Mouse (Mus musculus) mouse embryonic stem cell (cell line): ENCODE results near the gene Zranb1.

Experiments used
- in situ Hi-C, 2 experiments: fragments of 300-500 bp; cut with MboI; formaldehyde crosslinking; loops; 1 replicate in 1 of 2; 3 replicates in 1 of 2; pipeline ENCODE4 v1.14.3; 2019 to 2020; ENCODE audit warnings: low sequenced_read_pairs in 2 of 2, low pct_unique_long_range_greater_than_20kb in 1 of 2, mixed read lengths in 1 of 2; ENCODE audit not compliant: unreplicated experiment in 1 of 2

Zranb1 gene

DNA sequence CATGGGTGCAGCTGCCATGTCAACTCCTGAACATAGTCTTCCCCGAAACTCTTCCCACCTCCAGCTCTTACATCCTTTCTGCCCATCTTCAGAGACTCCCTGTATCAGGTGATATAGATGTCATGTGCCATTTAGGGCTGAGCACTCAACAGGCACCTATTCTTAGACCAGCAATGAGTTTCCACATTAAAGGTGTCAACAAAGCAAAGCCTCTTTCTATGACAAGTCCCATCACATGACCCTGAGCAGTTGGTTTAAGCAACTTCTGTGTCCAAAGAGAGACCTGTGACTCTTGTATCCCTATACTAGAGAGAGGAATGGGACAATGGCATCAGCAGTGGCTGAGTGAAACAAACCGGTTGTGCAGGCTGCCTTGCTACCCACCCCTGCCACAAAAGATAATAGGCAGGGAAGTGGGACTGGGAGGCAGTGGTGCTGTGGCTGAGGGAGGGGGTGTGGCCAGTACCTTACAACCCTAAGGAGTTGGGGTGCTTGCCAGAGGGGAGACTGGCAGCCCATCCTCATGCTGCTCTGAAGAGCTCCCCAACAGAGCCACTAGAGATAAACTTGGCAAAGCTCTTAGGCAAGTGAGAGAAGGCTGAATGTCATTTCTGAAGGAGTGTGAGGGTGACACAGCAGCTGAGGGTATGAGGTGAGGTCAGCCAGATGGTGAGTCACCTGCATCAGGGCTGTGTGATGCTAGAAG, 30.0 kb upstream of the Zranb1 start:
- in situ Hi-C loops = no loop called here

DNA sequence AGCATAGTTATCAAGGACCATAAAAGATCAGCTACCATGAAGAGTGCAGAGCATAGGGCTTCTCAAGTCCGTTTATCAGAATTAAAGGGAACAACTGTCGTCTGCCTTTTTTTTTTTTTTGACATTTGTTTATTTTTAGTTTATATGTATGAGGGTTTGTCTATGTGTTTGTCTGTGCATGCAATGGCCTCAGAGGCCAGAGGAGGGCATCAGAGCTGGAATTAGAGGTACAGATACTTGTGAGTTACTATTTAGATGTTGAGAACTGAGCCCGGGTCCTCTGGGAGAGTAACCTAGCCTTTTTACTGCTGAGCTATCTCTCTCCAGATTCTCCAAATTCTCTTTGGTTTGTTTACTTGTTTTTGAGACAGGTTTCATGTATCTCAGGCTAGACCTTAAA, 27.1 kb upstream of the Zranb1 start:
- in situ Hi-C loops = no loop called here

DNA sequence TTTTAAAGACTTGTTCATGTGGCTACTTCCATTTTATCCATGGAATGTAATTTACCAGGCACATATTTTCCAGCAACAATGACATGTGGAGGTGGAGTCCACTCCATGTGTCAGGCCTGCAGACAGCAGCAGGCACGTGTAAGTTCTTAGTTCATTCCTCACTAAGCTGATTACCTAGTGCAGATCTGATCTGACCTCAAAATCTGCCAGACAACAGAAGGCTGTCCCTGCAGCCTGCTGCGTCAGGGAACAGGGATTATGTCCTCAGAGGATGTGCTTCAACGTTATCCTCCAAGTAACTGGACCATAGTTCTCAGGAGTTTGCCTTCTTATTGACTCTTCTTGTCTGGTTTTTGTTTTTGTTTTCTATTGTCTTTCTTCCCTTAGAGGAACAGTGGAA, 9.0 kb upstream of the Zranb1 start:
- in situ Hi-C loops = no loop called here

DNA sequence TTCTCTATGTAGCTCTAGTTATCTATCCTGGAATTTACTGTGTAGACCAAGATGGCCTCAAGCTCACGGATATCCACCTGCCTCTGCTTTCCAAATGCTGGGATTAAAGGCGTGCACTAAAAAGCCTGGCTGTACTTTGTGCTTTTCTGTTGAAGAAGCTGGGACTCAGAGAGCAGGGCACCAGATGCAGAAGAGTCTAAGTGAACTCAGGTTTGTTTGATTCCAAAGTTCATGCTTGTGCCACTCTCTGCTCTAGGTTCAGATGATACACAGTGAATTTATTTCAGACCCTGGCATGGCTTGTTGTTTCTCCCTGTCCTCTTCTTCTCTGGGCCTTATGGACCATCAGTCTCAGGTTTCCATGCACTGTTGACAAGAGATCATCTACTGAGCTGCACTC, 5.7 kb upstream of the Zranb1 start:
- in situ Hi-C loops = no loop called here

DNA sequence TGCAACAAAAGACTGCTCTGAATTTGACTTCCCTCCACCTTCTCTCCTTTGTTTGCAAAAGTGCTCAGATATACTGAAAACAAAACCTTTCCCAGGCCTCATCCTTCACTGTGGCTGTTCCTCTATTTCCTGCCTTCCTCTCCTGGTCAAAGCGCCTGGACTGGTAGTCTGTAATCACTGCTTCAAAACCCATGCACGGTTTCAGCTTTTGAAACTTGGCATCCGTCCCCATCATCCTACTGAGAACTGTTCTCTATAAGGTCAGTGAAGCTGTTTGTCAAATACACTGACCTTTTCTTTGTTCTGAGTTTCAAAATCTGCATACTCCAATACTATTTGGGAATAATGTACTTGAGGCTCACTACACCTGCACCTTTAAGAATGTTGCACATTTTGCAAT, 3.7 kb upstream of the Zranb1 start:
- in situ Hi-C loops = no loop called here

DNA sequence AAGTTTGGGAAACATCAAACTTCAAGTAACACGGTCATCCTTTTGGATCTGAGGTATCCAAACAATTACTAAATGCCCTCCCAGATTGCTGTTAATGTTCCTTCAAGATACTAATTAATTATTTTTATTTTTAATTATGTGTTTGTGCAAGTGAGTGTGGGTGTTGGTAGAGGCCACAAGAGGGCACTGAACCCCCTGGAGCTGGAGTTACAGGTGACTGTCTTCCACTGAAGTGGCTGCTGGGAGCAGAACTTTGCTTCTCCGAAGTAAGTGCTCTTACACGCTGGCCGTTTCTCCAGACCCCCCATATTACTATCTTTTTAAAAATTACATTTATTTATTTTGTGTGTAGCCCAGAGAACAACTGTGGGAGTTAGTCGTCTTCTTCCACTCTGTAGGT, 887 bp upstream of the Zranb1 start:
- in situ Hi-C loops = no loop called here

DNA sequence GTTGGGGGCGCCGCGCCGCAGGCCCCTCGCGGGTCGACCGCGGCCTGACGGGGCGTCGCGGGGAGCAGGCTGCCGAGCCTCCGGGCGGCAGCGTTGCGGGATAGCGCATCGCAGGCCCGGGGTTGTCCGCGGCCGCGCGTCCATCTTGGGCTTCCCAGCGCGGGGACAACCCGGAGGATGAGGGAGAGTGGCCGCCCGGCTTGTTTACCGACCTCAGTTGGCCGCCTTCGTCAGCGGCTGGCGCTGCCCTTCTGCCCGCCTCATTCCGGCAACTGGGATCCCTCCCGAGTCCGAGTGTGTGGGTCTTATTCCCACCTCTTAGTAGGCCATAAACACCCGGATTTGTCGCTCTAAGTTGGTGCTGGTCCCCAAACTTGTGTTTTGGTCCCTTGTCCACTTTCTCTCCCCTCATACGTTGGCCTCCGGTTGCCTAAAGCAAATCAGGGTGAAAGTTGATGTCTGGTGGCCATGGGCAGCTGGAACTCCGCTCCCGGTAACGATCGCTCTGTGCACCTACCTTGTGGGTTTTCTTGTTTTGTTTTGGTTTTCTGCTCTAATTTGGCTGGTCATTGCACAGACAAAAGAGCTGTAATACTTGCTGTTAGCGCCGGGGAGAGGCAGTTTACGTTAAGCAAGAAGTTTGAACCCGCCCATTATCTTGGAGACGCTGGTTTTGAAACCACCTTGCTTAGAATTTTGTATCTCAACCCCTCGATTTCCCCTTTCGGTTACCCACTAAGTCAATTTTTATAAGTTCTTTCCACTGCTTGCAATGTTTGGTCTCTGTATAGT, 814 bp downstream of the Zranb1 start:
- in situ Hi-C loops = no loop called here

DNA sequence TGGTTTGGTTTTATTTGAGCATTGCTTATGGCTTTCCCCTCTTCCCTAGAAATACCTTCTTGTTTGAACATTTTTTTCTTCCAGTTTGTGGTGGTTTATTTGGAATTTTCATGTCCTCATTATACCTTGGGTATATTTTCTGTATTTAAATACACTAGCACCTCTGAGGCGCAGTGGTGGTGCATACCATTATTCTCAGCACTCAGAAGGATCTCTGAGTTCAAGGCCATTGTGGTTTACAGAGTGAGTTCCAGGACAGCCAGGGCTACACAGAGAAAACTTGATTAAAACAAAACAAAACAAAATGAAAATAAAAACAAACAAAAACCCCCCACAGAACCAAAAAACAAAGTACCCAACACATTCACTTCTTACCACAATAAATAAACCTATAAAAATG, 2.4 kb downstream of the Zranb1 start:
- in situ Hi-C loops = no loop called here

DNA sequence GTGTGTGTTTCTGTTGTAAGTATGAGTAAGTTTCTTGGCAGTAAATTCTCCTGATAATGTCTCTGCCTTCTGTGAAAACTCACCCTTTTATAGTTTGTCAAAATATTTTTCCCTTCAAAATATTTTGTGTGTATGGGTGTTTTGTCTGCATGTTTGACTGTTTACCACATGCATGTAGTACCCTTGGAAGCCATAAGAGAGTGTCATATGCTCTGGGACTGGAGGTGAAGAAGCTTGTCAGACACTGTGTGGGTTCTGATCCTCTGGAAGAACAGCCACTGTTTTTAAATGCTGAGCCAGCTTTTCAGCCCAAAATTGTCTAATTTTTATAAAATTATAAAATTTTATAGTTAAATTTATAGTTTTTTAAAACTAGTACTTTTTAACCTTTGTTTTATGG, 3.8 kb downstream of the Zranb1 start:
- in situ Hi-C loops = no loop called here

DNA sequence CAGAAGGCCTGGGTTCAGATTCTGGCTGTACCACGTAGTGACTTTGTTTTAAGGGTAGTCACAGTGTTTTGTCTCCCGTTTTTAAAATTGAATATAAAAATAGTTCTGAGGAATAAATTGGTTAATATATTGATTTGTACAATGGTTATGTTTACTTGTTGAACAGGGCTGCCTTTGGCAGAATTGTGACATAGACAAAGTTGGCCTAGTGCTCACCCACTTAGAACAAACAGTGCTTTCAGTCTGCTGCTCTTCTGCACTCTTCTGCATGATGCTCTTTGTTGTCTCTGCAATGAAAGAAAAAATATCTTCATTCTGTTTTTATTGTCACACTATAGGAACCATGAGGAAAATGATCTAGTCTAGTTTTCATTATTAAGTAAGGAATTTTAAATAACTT, 8.2 kb downstream of the Zranb1 start:
- in situ Hi-C loops = no loop called here

DNA sequence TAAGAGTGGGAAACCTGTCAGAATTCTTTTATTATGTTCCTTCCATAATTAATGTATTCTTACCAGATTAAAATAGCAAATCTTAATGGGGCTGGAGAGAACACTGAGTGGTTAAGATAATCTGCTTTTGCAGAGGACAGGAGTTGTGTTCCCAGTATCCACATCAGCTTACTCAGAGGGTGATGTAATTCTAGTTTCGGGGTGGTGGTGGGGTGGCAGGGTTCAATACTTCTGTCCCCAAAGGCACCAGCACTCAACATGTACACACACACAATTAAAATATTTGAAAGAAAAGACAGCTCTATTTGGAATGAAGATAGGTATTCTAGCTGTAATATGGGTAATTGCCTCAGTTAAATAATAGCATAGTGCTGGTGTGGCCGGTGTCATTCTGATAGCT, 9.6 kb downstream of the Zranb1 start:
- in situ Hi-C loops = no loop called here

DNA sequence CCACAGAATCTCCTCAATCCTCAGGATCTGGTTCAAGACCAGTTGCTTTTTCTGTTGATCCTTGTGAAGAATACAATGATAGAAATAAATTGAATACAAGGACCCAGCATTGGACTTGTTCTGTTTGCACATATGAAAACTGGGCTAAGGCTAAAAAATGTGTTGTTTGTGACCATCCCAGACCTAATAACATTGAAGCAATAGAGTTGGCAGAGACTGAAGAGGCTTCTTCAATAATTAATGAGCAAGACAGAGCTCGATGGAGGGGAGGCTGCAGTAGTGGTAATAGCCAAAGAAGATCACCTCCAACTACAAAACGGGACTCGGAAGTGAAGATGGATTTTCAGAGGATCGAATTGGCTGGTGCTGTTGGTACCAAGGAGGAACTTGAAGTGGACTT, 19.0 kb downstream of the Zranb1 start:
- in situ Hi-C loops = no loop called here

DNA sequence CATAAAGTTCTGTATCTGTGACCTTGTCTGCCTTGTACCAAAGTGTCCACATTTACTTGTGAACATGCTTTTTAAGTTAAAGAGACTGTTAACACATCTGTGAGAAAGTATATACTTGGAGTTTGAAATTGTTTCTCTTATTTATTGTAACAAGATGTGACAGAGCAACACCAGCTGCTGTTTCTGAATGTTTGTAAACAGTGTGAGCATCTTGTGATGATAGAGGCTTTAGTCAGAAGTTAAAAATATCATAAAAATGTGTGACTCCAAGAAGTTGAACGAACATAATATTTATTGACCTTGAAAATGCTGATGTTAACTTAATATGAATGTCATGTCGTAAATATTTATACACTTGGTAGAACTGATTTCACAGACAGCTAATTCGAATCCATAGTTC, 19.7 kb downstream of the Zranb1 start:
- in situ Hi-C loops = no loop called here

DNA sequence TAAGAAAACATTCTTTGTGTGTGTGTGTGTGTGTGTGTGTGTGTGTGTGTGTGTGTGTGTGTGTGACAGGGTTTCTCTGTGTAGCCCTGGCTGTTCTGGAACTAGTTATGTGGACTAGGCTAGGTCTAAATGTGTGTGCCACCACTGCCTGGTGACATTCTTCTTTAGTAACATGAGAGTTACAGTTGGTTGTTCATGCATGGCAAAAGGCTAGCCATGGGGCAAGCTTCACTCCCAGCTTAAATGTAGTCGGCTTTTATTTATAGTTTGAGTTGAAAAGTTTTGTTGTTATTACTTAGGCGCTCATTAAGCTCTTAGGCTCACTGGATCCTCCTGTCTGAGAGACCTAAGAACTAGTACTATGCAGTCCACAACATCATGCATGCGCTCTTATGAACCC, 33.5 kb downstream of the Zranb1 start:
- in situ Hi-C loops = no loop called here

DNA sequence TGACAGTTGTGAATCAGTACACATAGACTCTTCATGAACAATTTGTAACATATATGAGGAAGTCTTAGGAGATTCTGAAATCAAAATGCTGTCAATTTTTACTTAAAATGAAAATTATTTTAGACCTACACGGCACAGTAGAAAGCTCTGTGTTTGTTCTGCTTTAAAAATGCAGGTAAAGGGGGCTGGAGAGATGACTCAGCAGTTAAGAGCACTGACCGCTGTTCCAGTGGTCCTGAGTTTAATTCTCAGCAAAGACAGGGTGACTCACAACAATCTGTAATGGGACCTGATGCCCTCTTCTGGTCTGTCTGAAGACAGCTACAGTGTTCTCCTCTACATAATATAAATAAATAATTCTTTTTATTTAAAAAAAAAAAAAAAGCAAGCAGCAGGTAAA, 34.8 kb downstream of the Zranb1 start:
- in situ Hi-C loops = no loop called here

DNA sequence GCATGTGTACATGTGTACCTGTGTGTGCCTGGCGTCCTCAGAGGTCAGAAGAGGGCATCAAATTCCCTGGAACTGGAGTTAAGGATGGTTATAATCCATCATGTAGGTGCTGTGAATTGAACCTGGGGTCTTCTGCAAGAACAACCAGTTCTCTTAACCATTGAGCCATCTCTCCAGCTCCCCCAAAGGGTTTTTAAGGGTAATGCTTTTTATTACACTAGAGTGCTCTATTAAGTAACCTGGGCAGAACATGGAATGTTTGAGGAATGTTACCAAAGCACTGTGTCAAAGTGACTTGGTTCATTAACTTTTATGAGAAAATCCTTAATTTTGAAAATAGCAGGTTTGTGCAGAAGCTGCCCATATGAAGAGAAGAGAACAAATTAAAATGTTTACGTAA, 41.1 kb downstream of the Zranb1 start:
- in situ Hi-C loops = no loop called here

DNA sequence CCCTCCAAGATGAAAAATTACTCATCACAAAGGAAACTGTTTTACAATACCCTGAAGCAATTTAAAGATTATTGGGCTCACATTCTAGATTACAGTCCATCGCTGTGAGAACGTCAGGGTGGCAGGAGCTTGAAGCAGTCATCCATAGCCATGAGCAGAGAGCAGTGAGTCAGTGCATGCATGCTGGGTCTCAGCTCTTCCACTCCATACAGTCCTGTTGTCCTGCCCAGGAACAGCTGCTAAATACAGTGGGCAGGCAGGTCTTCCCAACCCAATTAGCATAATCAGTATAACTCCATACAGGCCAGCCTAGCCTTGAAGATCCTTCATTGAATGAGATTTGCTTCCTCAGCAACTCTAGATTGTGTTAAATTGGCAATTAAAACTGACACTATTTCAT, 45.1 kb downstream of the Zranb1 start:
- in situ Hi-C loops = no loop called here

DNA sequence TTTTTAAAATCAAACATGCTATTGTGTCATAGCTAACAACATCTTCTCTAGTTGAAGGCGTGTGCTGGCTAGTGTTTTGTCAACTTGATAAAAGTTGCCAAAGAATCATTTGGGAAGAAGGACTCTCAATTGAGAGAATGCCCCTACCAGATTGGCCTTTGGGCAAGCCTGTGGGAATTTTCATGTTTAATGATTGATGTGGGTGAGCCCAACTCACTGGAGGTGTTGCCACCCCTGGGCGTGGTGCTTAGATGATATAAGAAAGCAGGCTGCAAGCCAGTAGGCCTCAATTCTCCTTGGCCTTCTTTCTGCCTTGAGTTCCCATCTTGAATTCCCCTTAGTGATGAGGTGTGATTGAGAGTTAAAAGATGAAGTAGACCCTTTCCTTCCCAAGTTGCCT, 47.0 kb downstream of the Zranb1 start:
- in situ Hi-C loops = no loop called here

DNA sequence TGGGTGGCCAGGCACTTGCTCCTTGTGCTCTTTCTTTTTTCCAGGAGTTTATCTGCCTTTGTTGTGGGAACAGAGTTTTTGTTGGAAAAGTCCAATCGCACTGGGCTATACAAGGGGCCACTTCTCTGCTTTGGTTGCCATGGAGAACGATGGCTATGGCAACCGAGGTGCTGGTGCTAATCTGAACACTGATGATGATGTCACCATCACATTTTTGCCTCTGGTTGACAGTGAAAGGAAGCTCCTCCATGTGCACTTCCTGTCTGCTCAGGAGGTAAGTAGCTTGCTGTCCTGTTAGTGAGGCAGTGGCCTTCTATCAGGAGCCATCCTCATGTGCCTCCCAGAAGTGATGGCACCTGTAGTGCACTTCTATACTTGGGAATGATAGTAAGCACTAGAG, 51.7 kb downstream of the Zranb1 start:
- in situ Hi-C loops = no loop called here

DNA sequence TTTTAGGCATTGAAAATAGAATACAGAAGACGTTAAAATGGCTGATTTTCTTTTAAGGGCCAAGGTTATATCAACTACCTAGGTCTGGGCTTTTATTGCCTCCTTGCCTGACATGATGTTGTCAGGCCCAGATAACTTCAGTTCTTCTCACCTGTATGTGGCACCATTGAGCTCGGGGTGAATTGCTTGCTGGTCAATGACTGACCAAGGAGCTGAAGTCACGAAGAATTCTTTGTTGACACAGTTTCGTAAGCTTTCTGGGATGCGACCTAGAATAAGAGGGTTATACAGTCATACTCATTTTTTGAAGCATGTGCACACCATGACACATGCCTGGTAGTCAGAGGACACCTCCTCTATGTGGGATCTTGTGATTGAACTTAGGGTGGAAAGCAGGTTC, 58.9 kb downstream of the Zranb1 start:
- in situ Hi-C loops = no loop called here
